Mouse (Mus musculus) bone marrow macrophage, adult 2 months (primary cell): ENCODE measurements around the gene Gda. TPM values are rescaled to one million over a fixed set of nuclear protein-coding genes. Genes with fewer than 3 reads are reported as not detected.

Experiments used
- H3K27ac ChIP-seq: 2 replicates; pipeline ENCODE4 v1.5.1; 2012; ENCODE audit warnings: low read depth, low read length; ENCODE audit not compliant: insufficient read depth
- H3K4me1 ChIP-seq: 2 replicates; pipeline ENCODE4 v1.6.1; 2012; ENCODE audit warnings: low read length; ENCODE audit not compliant: control insufficient read depth, insufficient read depth
- H3K4me3 ChIP-seq: 2 replicates; pipeline ENCODE4 v1.5.1; 2012; ENCODE audit warnings: mild to moderate bottlenecking, low read length, moderate library complexity; ENCODE audit not compliant: insufficient read depth
- CTCF ChIP-seq: IDR thresholded peaks from 2 replicates; pipeline ENCODE4 v1.5.1; 2012; ENCODE audit warnings: low read depth, mild to moderate bottlenecking, low read length, moderate library complexity
- POLR2A ChIP-seq: IDR thresholded peaks from 2 replicates; pipeline ENCODE4 v1.6.1; 2012; ENCODE audit warnings: mild to moderate bottlenecking, low read depth, low read length, borderline replicate concordance
- polyA plus RNA-seq: library from polyadenylated mRNA; stranded (reverse); fragments of >200 nt; gene quantifications from 2 replicates; pipeline ENCODE4 v1.2.4, GENCODE M21; 2012; ENCODE audit not compliant: missing spikeins, insufficient read depth, insufficient read length

Gda gene
- polyA plus RNA-seq, 1 experiment, result 7.0 TPM

- TF ChIP-seq CTCF (no peak), POLR2A (no peak)
- Histone ChIP-seq H3K4me1 (peaks cover 35% of the 10 kb centered on the region), H3K27ac (peak overlapping the region; percentile 94), H3K4me3 (0 out of 2 replicates have a peak overlapping the region, but pooled peaks have one; percentile 23)
These were observed 11.9 kb downstream of the Gda start for GRCm38 (mm10) chr19:21461221-21461960.

GRCm38 (mm10) chr19:21457461-21457860 is 15.8 kb downstream of the Gda start:
- Histone ChIP-seq H3K27ac (0 out of 2 replicates have a peak overlapping the region, but pooled peaks have one; percentile 11), H3K4me3 (no peak overlapping the region), H3K4me1 (peaks cover 25% of the 10 kb centered on the region)
- no peak for TF ChIP-seq CTCF
- no peak for TF ChIP-seq POLR2A

GRCm38 (mm10) chr19:21441787-21442186 is 31.5 kb downstream of the Gda start:
- Histone ChIP-seq H3K4me3 (no peak overlapping the region), H3K27ac (no peak overlapping the region), H3K4me1 (peaks cover 24% of the 10 kb centered on the region)
- TF ChIP-seq CTCF, result no peak
- no peak for TF ChIP-seq POLR2A

- no peak overlapping the region for H3K4me3 ChIP-seq
- peaks cover 24% of the 10 kb centered on the region for H3K4me1 ChIP-seq
- H3K27ac ChIP-seq, result peak overlapping the region; percentile 5; the same call in 1 of the 2 replicates
- TF ChIP-seq POLR2A (no peak), CTCF (no peak)
These were observed 32.4 kb downstream of the Gda start for GRCm38 (mm10) chr19:21440841-21441240.

GRCm38 (mm10) chr19:21439141-21439737 is 34.0 kb downstream of the Gda start:
- no peak overlapping the region for H3K27ac ChIP-seq
- TF ChIP-seq CTCF, result no peak
- no peak for TF ChIP-seq POLR2A
- peaks cover 24% of the 10 kb centered on the region for H3K4me1 ChIP-seq
- no peak overlapping the region for H3K4me3 ChIP-seq

- peaks cover 20% of the 10 kb centered on the region for H3K4me1 ChIP-seq
- H3K27ac ChIP-seq, result no peak overlapping the region
- TF ChIP-seq POLR2A (no peak), CTCF (no peak)
- H3K4me3 ChIP-seq, result no peak overlapping the region
These were observed 36.7 kb downstream of the Gda start for GRCm38 (mm10) chr19:21436566-21436965.

- H3K4me1 ChIP-seq, result no peaks in the 10 kb centered on the region
- H3K4me3 ChIP-seq, result no peak overlapping the region
- H3K27ac ChIP-seq, result no peak overlapping the region
- TF ChIP-seq POLR2A (no peak), CTCF (no peak)
These were observed 39.9 kb downstream of the Gda start for GRCm38 (mm10) chr19:21433348-21433747.

GRCm38 (mm10) chr19:21432879-21433278 is 40.4 kb downstream of the Gda start:
- Histone ChIP-seq H3K4me1 (no peaks in the 10 kb centered on the region), H3K4me3 (no peak overlapping the region), H3K27ac (no peak overlapping the region)
- no peak for TF ChIP-seq CTCF
- TF ChIP-seq POLR2A, result no peak

GRCm38 (mm10) chr19:21432286-21432685 is 41.0 kb downstream of the Gda start:
- Histone ChIP-seq H3K4me3 (no peak overlapping the region), H3K27ac (no peak overlapping the region), H3K4me1 (no peaks in the 10 kb centered on the region)
- no peak for TF ChIP-seq CTCF
- no peak for TF ChIP-seq POLR2A

GRCm38 (mm10) chr19:21425391-21425790 is 47.9 kb downstream of the Gda start:
- H3K27ac ChIP-seq, result no peak overlapping the region
- TF ChIP-seq CTCF (no peak), POLR2A (no peak)
- no peak overlapping the region for H3K4me3 ChIP-seq
- H3K4me1 ChIP-seq, result peaks cover 2% of the 10 kb centered on the region; the same call in 1 of the 2 replicates
